Mouse (Mus musculus): ENCODE results near the gene Xrn1. TPM values are rescaled to one million over a fixed set of nuclear protein-coding genes. Genes with fewer than 3 reads are reported as not detected.
"Not testable (repeated sequence)": the region's sequence is repeated elsewhere in the genome, so short reads cannot be mapped to it uniquely, and the experiment has no call there.

Gene Xrn1
- total RNA-seq (2021): 10 to 100 TPM; 20.6 to 24.1 TPM
- long read RNA-seq, experiment 1, full-length matches to known transcripts: 1 of 3 reads
- long read RNA-seq, experiment 1, partial matches to known transcripts: 0 of 3 reads
- long read RNA-seq, experiment 1, other reads (novel, unspliced or antisense): 2 of 3 reads
- long read RNA-seq, experiment 2, partial matches to known transcripts: 1 of 4 reads
- long read RNA-seq, experiment 2, other reads (novel, unspliced or antisense): 3 of 4 reads

DNA sequence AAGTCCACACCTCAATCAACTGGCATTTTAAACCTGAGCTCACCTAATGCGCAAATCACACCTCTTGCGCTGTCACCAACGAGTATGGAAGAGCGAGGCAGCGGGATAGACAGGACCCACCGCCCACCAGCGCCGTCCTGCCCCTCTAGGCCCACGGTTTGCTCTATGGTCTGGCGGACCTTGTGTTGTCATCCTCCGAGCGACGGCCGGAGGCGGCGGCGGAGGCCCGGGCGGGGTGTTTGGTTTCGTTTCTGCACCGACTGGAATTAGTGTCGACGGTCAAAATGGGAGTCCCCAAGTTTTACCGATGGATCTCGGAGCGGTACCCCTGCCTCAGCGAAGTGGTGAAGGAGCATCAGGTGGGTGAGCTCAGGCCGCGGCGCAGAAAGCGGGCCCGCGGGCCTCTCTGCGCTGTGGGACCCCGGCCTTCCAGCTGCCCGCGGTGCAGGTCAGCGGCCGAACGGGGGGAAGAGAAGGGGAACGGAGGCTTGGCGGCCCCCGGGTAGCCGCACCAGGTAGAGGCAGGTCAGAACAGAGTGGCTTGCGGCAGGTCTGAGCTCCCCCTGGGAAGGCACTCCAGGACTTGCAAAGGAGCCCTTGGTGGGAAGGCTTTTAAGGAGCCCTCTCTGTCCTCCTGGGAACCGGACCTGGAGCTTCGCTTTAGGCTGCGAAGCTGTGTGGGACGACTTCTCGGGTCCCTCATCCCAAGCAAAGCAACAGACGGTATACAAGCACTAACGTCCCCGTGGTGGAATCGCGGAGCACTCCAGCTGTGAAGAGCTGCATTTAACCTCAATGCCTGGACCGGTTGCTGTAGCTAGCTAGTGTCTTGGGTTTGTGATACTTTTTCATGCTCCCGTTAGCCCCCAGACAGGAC, at the start of gene Xrn1:
Gene Xrn1 (plus strand): TSS at position 176 of the 877 bp plus-strand sequence.
- DNase-seq (ENCODE audit: low spot score in 2 of 2): peak; percentile 90 to 93

DNA sequence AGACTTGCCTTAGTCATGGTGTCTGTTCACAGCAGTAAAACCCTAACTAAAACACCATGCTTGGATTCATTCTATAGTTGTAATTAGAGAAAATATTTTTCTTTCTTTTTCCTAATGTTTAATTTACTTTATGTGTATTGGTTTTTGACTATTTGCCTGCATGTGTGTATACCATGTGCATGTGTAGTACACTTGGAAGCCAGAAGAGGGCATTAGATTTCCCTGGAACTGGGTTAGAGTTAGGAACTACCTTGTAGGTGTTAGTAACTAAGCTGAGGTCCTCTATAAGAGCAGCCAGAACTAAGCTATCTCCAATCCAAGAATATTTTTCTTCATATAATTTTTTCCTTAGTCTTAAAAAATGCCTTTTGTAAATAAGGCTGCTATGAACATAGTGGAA, 21.7 kb upstream of the Xrn1 start:
- DNase-seq (ENCODE audit: low spot score in 2 of 2): no peak

DNA sequence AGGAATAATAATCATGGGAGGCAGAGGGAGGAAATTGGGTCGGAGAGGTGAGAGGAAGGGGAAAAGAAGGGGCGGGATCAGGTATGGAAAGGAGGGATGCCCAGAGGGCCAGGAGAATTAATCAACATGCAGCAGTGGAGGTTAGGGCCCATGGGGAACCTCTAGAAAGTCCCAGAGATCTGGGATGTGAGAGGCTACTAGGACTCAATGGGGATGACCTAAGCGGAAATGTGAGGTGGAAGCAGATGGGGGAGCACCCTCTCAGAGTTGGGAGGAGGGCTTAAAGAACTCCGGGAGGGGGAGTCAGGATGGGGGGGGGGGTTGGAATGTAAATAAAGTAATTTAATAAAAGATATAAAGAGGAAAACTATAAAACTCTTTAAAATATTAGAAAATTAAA, 902 bp upstream of the Xrn1 start:
- DNase-seq (ENCODE audit: low spot score in 2 of 2): no peak

DNA sequence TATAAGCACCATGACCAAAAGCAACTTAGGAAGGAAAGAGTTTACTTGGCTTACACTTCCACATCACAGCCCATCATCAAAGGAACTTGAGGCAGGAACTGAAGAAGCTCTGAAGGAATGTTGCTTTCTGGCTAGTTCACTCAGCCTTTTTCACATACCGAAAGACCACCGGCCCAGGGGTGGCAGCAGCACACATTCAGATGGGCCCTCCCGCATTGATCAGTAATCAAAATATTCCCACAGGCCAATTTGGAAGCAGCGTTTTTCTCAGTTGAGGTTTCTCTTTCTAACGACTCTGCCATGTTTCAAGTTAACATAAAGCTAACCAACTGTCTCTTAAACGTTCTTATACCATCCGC, 355 bp upstream of the Xrn1 start:
- peak in 1 of 2 experiments; percentile 25 for DNase-seq (ENCODE audit: low spot score in 2 of 2)

DNA sequence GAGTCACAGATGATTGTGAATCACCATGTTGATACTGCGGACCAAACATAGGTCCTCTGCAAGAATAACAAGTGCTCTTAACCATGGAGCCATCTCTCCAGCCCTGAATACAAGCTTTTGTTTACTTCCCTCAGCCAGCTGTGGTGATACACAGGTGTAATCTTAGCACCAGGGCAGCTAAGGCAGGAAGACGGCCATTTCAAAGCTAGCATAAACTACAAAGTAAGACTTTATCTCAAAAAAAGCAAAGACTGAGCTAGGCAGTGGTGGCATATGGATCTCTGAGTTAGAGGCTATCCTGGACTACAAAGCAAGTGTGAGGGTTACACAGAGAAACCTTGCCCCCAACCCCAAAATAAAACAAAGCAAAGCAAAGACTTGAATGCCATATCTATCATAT, 3.1 kb downstream of the Xrn1 start:
- no peak for DNase-seq (ENCODE audit: low spot score in 2 of 2)

DNA sequence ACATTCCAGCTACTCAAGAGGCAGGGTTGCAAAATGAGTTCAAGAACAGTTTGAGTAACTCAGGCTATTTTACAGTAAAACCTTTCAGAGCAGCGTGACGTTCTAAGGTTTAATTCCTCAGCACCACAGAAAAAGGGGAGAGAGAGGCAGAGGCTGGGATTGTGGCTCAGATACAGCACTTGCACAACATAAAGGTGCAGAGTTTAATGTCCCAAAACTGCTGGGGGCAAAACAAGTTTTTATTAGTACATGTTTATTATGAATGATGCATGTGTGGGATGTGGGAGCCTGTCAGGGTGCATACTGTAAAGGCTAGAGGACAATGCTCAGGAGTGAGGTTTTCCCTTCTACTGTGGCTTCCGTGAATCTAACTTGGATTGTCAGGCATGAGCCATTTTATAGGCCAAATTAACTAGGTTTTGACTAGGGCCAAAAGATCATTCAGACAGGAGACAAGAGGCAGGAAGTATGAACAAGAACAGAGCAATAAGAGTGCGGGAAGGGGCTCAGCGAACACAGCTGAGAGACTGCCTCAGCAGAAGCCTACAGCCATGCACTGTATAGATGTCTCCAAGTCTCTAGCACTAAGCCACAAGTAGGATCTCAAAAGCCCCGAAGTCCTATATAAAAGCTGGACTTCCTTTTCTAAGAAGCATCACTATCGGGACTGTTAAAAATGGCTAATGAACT, 3.6 kb downstream of the Xrn1 start:
- DNase-seq (ENCODE audit: low spot score in 2 of 2): no peak

DNA sequence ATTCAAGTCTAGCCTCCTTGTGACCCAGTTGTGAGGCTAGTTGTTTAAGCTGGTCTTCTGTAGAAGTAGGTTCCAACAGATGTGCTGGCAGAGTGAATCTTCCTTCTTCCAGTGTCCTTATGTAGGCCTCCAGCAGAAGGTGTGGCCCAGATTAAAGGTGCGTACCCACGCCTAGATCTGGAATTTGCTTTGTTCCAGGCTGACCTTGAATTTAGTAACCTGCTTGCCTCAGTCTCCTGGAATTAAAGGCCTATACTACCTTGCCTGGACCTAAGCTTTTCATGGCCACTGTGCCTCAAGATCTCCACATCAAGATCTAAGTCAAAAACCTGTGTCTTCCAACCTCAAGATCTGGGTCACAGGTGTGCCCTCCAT, 4.2 kb downstream of the Xrn1 start:
- DNase-seq (ENCODE audit: low spot score in 2 of 2): not testable (repeated sequence)

DNA sequence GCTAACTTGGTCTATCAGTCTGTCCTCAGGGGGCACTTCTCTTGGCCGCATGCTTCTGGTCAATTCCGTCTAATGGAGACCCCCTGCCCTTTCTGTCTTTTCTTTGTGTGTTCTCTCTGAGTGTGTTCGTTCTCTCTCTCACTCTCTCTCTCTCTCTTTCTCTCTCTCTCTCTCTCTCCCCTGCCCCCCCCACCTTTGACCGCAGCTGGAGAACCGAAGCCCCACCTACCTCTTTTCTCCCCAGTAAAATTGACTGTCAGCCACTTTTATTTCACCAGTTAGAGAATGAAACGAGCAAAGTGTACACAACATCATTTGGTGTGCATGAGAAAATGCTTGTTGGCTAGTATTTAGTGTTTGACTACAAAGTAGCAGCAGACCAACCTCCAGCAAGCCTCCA, 4.7 kb downstream of the Xrn1 start:
- no peak for DNase-seq (ENCODE audit: low spot score in 2 of 2)

DNA sequence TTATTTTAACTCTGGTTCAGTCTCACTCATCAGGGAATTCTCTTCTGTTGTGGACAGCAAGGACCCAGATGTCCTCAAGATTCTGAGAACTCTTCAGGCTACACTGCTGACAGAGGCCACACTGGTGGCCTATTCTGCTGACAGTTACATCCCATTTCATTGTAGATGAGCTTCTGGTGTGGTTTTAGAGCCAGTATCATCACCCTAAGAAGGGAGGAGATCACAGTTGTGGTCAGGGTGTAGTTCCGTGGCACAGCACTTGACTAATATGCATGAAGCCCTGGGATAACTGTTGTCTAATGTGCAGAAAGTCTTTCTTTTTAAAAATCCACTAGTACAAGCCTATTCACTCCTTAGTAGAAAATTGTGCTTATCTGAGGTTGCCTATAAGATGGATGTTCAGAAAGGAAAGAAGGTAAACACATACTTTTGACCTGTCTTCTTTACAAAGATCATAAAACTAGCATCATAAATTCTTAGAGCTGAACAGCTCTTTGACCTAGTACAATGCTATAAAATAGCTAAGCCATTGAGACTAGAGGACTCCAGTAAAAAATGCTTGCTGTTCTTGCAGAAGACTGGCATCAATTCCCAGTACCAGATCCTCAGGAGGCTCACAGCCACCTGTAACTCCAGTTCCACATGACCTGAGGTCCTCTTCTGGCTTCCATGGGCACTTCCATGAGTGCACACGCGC, 5.3 kb downstream of the Xrn1 start:
- DNase-seq (ENCODE audit: low spot score in 2 of 2): no peak

DNA sequence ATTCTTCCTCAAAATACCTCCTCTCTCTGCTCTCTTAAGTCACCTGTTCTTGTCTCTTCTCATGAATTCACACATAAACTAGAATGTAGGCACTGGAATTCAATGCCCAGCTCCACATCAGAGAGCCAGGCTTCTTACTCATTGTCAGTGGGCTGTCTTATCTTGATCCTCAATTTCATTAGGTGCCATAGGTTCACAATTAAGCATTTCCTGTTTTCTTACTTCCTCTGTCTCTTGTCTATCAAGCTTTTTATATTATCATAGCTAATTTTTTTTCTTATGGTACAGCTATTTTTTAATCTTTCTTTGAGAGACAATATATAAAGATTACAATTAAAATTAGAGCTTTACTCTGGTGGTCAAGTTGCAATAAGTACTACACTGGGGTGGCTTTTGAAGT, 6.5 kb downstream of the Xrn1 start:
- DNase-seq (ENCODE audit: low spot score in 2 of 2): no peak

DNA sequence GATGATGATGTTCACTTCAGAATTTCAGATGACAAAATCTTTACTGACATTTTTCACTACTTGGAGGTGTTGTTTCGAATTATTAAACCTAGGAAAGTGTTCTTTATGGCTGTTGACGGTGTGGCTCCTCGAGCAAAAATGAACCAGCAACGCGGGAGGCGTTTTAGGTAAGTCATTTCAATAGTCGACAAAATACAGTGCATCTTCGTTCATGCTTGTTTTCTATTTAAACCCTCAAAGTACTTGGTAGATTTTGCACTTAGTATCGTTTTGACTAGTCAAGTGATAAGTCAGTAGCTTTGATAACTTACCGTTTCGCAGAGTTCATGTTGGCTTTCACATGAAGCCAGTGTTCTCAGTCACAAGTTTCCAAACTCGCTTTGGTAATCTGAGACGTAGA, 9.5 kb downstream of the Xrn1 start:
- DNase-seq (ENCODE audit: low spot score in 2 of 2): no peak

DNA sequence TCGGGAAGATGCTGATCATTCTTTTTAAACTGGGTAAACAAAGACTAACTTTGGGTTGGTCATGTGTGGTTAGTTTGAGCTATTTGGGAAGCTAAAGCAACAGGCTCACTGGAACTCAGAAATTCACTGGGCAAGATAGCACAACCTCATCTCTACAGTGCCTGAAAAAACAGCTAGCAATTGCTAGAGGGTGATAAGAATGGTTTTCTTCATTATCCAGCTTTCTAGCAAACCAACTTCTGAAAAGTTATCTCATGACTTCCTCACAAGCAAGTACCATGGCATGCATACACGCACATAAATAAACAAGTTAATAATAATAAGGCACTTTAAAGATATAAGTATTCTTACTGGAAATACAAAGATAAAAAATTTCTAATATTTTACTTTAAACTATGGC, 23.7 kb downstream of the Xrn1 start:
- DNase-seq (ENCODE audit: low spot score in 2 of 2): no peak

DNA sequence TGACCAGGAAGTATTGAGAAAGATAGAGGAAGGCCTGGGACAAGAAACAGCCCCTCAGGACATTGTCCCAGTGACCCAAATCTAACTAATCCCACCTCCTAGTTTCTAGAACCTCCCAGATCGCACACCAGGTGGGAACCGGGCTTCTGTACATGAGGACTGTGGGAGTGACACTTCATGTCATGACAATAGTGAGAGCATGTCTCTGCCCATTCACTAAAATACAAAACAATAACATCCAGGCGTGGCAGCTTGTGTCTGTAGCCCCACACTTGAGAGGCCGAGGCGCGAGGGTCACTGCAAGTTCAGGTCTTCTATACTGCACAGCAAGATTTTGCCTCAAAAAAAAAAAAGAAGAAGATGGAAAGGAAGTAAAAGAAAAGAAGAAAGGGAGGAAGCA, 25.3 kb downstream of the Xrn1 start:
- no peak for DNase-seq (ENCODE audit: low spot score in 2 of 2)

DNA sequence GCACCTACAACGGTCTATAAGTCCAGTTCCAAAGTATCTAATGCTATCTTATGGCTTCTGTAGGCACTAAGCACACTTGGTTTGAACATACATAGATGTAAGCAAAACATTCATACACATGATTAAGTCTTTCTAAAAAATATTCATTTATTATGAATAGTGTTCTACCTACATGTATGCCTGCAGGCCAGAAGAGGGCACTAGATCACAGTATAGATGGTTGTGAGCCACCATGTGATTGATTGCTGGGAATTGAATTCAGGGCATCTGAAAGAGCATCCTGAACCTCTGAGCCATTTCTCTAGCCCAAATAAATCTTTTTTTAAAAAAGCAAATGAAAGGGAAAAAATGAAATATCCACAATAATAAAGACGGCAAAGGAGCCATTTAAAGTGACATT, 37.7 kb downstream of the Xrn1 start:
- no peak for DNase-seq (ENCODE audit: low spot score in 2 of 2)

DNA sequence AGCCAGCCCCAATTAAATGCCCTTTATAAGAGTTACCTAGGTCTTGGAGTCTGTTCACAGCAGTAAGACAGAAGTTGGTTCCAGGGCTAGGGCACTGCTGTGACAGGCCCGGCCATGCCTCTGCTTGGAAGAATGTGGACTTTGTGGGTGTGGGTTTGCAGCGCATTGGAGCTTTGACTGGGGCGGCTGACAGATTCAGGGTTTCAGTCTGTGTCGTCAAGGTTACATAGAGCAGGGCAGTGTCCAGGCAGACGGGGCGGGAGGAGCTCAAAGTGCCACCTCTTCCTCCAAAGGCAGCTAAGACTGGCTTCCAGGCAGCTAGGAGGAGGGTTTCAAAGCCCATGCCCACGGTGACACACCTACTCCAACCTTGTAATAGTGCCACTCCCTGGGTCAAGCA, 49.9 kb downstream of the Xrn1 start:
- DNase-seq (ENCODE audit: low spot score in 2 of 2): no peak

DNA sequence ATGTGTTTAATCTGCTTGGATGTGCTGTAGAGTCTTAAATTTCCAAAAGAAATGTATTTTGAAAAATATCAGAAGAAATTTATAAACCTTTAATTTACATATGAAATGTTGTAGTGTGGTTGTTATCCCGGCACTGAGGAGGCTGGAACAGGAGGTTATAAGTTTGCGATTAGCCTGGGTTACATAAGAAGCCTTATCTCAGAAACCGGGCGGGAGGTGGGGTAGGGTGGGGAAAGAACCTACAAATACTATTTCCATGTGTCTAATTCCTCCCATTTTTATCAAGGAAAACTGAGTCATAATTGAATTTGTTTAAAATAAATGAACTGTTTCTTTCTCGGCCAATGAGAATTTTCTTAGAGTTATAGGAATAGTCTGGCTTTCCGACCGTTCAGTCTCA, 56.1 kb downstream of the Xrn1 start:
- no peak for DNase-seq (ENCODE audit: low spot score in 2 of 2)

DNA sequence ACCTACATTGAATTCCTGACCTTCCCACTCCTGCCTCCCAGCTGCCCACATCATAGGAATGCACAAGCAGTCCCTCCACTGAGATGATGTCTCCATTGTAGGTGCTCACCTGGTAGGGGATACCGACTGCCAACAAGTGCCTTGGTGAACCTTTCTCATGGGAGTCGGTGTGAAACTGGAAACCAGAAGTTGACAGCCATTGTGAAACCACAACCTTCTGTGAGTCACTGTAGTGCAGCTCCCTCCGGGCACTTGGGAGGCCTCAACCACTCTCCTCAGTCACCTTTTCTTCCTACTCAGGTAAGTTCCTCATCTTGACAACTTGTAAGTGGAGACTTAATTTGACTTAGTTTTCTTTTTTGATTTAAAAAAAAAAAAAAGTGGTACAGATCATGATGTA, 69.4 kb downstream of the Xrn1 start:
- no peak for DNase-seq (ENCODE audit: low spot score in 2 of 2)

DNA sequence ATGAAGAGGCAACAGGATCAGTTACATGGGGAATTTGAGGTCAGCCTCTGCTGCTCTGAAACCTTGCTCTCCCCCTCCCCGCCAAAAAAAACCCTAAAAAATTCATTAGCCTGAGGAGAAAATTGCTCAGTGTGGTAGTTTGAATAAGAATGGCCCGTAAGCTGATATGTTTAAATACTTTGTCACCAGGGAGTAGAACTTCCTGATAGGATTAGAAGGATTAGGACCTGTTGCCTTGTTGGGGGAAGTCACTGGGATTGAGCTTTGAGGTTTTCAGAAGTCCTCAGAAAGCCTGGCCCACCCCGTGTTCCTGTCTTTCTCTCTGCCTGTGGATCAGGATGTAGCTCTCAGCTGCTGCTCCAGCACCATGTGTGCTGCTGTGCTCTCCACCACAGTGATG, 73.4 kb downstream of the Xrn1 start:
- no peak for DNase-seq (ENCODE audit: low spot score in 2 of 2)

DNA sequence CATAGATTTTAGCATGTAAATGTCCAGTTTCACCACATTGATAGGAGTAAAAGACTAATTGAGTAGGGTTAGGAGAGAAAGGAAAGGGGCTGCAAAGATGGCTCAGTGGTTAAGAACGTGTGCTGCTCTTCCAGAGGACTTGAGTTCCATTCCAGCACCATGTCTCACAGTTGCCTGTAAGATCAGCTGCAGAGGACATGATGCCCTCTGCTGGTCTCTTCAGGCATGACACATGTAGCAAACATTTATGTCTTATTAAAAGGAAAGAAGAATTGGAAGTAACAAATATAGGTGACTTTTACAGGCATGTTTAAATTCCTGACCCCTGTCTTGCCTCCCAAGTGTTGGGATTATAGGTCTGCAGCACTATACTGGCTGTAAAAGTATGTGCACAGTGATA, 74.3 kb downstream of the Xrn1 start:
- peak; percentile 31 to 50 for DNase-seq (ENCODE audit: low spot score in 2 of 2)

DNA sequence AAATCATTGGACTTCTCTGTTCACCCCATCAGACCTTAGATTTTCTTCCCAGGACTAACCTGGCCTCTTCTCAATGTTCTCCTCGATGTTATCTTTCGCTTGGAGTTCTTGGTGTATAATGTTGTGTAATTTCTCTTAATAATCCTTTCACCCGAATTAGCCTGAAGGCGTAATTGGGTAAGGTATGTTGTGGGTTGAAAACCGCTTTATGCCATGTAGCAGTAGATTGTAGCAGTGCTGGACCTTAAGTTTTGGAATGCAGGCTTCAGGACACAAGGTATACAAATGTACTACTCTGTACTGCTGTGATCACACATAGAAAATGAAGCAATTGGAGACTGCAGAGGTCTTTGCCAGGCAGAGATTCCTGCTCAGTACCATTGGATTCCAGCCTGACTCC, 75.3 kb downstream of the Xrn1 start:
- no peak for DNase-seq (ENCODE audit: low spot score in 2 of 2)

DNA sequence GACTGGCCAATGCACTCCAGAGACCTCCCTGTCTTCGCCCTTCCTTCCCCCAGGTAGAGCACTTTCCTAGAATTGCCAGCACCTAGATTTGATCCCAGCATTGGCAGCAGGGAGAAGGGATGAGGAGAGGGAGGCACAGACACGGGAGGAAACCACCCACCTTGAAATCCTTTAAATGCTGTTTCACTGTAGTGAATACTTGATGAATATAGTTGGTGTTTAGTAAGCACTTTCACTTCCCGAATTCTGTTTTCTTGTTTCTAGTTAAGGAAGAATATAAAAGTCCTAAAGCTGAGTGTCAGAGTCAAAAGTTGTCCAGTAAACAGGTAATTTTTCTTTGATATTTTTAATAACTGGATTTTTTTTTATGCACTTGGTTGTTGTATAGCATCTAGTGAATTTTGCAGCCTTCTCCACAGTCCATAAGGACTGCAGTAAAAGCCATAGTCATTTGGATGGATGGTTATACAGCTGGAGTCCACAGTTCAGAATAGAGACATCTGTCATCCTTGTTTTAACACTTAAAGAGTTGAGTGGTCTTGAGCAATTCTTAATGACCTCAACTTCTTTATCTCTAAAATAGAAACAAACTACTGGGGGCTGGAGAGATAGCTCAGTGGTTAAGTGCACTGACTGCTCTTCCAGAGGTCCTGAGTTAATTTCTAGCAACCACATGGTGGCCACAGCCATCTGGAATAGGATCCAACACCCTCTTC, 81.0 kb downstream of the Xrn1 start:
- DNase-seq (ENCODE audit: low spot score in 2 of 2): no peak

All from left cerebral cortex, adult 18-20 months (tissue).